Mouse (Mus musculus) heart, postnatal 0 days (tissue): ENCODE measurements around the gene Ccdc187.

Source experiments
- CTCF ChIP-seq: IDR thresholded peaks from 2 replicates; pipeline ENCODE4 v1.5.1; 2016; ENCODE audit warnings: antibody characterized with exemption, control low read depth, low read depth
- EP300 ChIP-seq: IDR thresholded peaks from 2 replicates; pipeline ENCODE4 v1.6.1; 2016; ENCODE audit warnings: antibody characterized with exemption, low read depth

- TF ChIP-seq CTCF (peak; percentile 53), EP300 (no peak)
These were observed 18.5 kb upstream of the Ccdc187 start for GRCm38 (mm10) chr2:26312812-26313211.
